Mouse (Mus musculus): Measurements from ENCODE around the gene Plpp3. TPM values are rescaled to one million over a fixed set of nuclear protein-coding genes. Genes with fewer than 3 reads are reported as not detected.

The Plpp3 gene
- 150 and 155 TPM in 2 replicates for polyA plus RNA-seq (2012; rRNA removed; ENCODE audit: low replicate concordance)

GRCm38 (mm10) chr4:105157276-105158168 is at the start of gene Plpp3:
TSS of gene Plpp3 (plus strand) at chr4:105157347.

DNA sequence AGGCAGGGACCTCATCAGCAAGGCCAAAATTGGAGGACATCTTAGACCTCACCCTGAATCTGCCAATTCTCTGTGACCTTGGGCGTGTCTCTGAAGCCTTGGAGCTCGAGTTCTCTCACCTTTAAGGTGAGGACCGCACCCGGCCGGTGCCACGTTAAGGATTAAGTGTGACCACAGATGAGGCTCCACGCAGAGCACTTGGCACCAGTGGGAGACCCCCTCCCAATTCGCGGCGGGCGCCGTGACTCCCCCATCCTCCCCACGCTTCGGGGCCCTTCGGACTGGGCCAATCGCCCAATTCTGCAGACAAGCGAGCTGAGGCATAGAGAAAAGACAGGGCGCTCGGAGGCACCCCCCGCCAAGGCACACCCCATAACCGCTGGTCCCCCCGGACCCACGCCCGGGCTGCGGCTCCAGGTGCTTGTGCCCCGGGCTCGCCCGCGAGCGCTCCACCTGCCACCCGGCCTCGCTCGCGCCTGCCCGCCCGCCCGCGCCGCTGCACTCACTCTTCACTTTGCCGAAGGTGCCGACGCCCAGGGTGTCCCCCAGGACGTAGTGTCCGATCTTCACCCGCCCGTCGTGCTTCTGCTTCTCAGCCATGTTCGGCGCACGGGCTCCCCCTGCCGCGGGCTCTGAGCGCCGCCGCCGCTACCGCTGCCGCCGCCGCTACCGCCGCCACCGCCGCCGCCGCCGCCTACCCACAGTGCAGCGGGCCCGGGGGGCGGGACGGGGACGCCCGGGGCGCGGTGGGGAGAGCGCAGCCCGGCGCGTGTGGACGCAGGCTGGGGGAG is 47.8 kb upstream of the Plpp3 start, which contains the start of gene Prkaa2:
TSS of gene Prkaa2 (minus strand) at position 692 of the 791 bp plus-strand sequence.

Other genes starting within 250 kb of the Plpp3 start
- 0.11 and 0.24 TPM in 2 replicates for gene Fyb2, start 243.9 kb upstream of the Plpp3 start, polyA plus RNA-seq (2012; rRNA removed; ENCODE audit: low replicate concordance)
- gene Prkaa2, start 47.5 kb upstream of the Plpp3 start, polyA plus RNA-seq (2012; rRNA removed; ENCODE audit: low replicate concordance), result 1.3 and 13.1 TPM in 2 replicates